Comparison of ENCODE assay signal across 30 mouse cellular contexts in the genomic region with DNA sequence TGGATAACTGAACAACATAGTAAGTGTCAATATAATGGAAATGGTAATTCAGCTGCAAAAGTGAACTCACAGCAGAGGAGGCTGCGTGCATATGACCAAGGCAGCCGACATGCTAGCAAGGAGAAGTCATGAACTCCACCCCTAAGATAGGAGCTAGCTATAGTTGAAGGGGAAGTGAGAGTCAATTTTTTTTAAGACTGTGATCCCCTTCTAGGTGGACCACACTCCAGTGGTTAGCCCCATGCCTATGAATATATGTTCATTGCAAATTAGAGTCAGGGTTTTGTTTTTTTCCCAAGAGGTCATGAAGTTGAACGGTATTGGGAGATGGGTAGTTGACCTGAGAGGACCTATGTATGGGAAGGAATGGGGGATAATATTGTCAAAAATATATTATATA.
"Had no signal": no experiment of that assay in that cellular context is flagged by ENCODE, and none has a peak within 500 bp of the region (broad histone marks: within the 10 kb centered on the region; RNA-seq: fewer than 3 reads in every experiment).

No protein-coding gene starts in this region.

- H3K4me1 ChIP-seq: limb, embryonic 10.5 days; limb, embryonic 12.5 days; limb, embryonic 13.5 days; limb, embryonic 15.5 days; liver, embryonic 12.5 days; liver, embryonic 13.5 days; liver, embryonic 15.5 days; lung, embryonic 15.5 days; megakaryocyte, embryonic 14.5 days; midbrain, embryonic 10.5 days; midbrain, embryonic 12.5 days; midbrain, embryonic 13.5 days; midbrain, embryonic 15.5 days had no signal

- H3K27ac ChIP-seq: left cerebral cortex, adult 2 months; limb, embryonic 10.5 days; limb, embryonic 12.5 days; limb, embryonic 13.5 days; limb, embryonic 15.5 days; liver, embryonic 12.5 days; liver, embryonic 13.5 days; liver, embryonic 14.5 days; liver, embryonic 15.5 days; lung, embryonic 15.5 days; macrophage; midbrain, embryonic 10.5 days; midbrain, embryonic 12.5 days; midbrain, embryonic 13.5 days; midbrain, embryonic 15.5 days had no signal

- H3K4me2 ChIP-seq: limb, embryonic 12.5 days; limb, embryonic 13.5 days; limb, embryonic 15.5 days; liver, embryonic 11.5 days; liver, embryonic 12.5 days; liver, embryonic 13.5 days; liver, embryonic 15.5 days; lung, embryonic 14.5 days; lung, embryonic 15.5 days; midbrain, embryonic 11.5 days; midbrain, embryonic 12.5 days; midbrain, embryonic 13.5 days; midbrain, embryonic 15.5 days had no signal

- H3K27me3 ChIP-seq: limb, embryonic 12.5 days; limb, embryonic 13.5 days; limb, embryonic 15.5 days; liver, embryonic 12.5 days; liver, embryonic 13.5 days; liver, embryonic 15.5 days; lung, embryonic 15.5 days; megakaryocyte, embryonic 14.5 days; midbrain, embryonic 12.5 days; midbrain, embryonic 13.5 days; midbrain, embryonic 15.5 days had no signal

- H3K9me3 ChIP-seq: limb, embryonic 10.5 days; limb, embryonic 12.5 days; limb, embryonic 13.5 days; limb, embryonic 15.5 days; liver, embryonic 12.5 days; liver, embryonic 13.5 days; liver, embryonic 15.5 days; lung, embryonic 15.5 days; midbrain, embryonic 10.5 days; midbrain, embryonic 12.5 days; midbrain, embryonic 13.5 days; midbrain, embryonic 15.5 days had no signal

- H3K4me3 ChIP-seq: left cerebral cortex, adult 2 months; limb, embryonic 10.5 days; limb, embryonic 12.5 days; limb, embryonic 13.5 days; limb, embryonic 15.5 days; liver, embryonic 12.5 days; liver, embryonic 13.5 days; liver, embryonic 15.5 days; lung, embryonic 15.5 days; megakaryocyte, embryonic 14.5 days; midbrain, embryonic 10.5 days; midbrain, embryonic 12.5 days; midbrain, embryonic 13.5 days; midbrain, embryonic 15.5 days; myocyte had no signal

- DNase-seq: left cerebral cortex, postnatal 4 days; liver; liver, embryonic 13.5 days; liver, postnatal 0 days; lung, adult 18-20 months; lung, adult 2 months; lung, embryonic 14.5 days; lung, postnatal 10 days; lung, postnatal 14 days; lung, postnatal 36 days; lung, postnatal 4 days; midbrain, embryonic 14.5 days had no signal

- H3K9ac ChIP-seq: limb, embryonic 12.5 days; limb, embryonic 13.5 days; limb, embryonic 15.5 days; liver, embryonic 12.5 days; liver, embryonic 13.5 days; liver, embryonic 14.5 days; liver, embryonic 15.5 days; liver, postnatal 0 days; lung, embryonic 14.5 days; lung, embryonic 15.5 days; midbrain, embryonic 12.5 days; midbrain, embryonic 13.5 days; midbrain, embryonic 15.5 days had no signal

- H3K36me3 ChIP-seq: limb, embryonic 10.5 days; limb, embryonic 12.5 days; limb, embryonic 13.5 days; limb, embryonic 15.5 days; liver, embryonic 12.5 days; liver, embryonic 13.5 days; liver, embryonic 15.5 days; lung, embryonic 15.5 days; midbrain, embryonic 10.5 days; midbrain, embryonic 12.5 days; midbrain, embryonic 13.5 days; midbrain, embryonic 15.5 days had no signal
